Mouse (Mus musculus) embryonic fibroblast, embryonic 13.5 days (primary cell): ENCODE results near the gene Zswim3. TPM values are rescaled to one million over a fixed set of nuclear protein-coding genes. Genes with fewer than 3 reads are reported as not detected.
"Not testable (repeated sequence)": the region's sequence is repeated elsewhere in the genome, so short reads cannot be mapped to it uniquely, and the experiment has no call there.

Source experiments
- H3K27ac ChIP-seq: 2 replicates; pipeline ENCODE4 v1.5.1; 2012; ENCODE audit warnings: low read length, control low read depth, inconsistent platforms; ENCODE audit not compliant: insufficient read depth
- H3K4me1 ChIP-seq: 2 replicates; pipeline ENCODE4 v1.6.1; 2011; ENCODE audit warnings: low read length; ENCODE audit not compliant: control insufficient read depth, insufficient read depth
- H3K4me3 ChIP-seq: 2 replicates; pipeline ENCODE4 v1.5.1; 2011; ENCODE audit warnings: mild to moderate bottlenecking, control low read depth, low read length; ENCODE audit not compliant: insufficient read depth
- CTCF ChIP-seq: IDR thresholded peaks from 2 replicates; pipeline ENCODE4 v1.5.1; 2011; ENCODE audit warnings: mild to moderate bottlenecking, control low read depth, low read length, moderate library complexity, borderline replicate concordance; ENCODE audit not compliant: insufficient read depth
- POLR2A ChIP-seq: IDR thresholded peaks from 2 replicates; pipeline ENCODE4 v1.6.1; 2011; ENCODE audit warnings: low read depth, mild to moderate bottlenecking, control low read depth, low read length, moderate library complexity
- polyA plus RNA-seq: library from polyadenylated mRNA; stranded (reverse); fragments of >200 nt; gene quantifications from 2 replicates; pipeline ENCODE4 v1.2.4, GENCODE M21; 2011; ENCODE audit warnings: low read depth; ENCODE audit not compliant: missing spikeins, insufficient read length

The Zswim3 gene
- polyA plus RNA-seq, 1 experiment: 3.7 TPM

GRCm38 (mm10) chr2:164861094-164861493 is 56.2 kb downstream of the Zswim3 start:
- Histone ChIP-seq H3K4me3 (no peak overlapping the region), H3K27ac (no peak overlapping the region), H3K4me1 (peaks cover 12% of the 10 kb centered on the region)
- TF ChIP-seq POLR2A: no peak

GRCm38 (mm10) chr2:164862179-164862861 is 57.4 kb downstream of the Zswim3 start:
- no peak for TF ChIP-seq POLR2A
- TF ChIP-seq CTCF: no peak
- Histone ChIP-seq H3K4me3 (no peak overlapping the region), H3K4me1 (peaks cover 12% of the 10 kb centered on the region), H3K27ac (peak overlapping the region; percentile 29; the same call in 1 of the 2 replicates)

- not testable (repeated sequence) for H3K4me3 ChIP-seq, H3K27ac ChIP-seq
- peaks cover 12% of the 10 kb centered on the region for H3K4me1 ChIP-seq
Measured at GRCm38 (mm10) chr2:164863411-164863810, 58.5 kb downstream of the Zswim3 start.

- H3K27ac ChIP-seq: no peak overlapping the region
- no peak for TF ChIP-seq POLR2A
- TF ChIP-seq CTCF: no peak
- H3K4me3 ChIP-seq: no peak overlapping the region
- peaks cover 12% of the 10 kb centered on the region for H3K4me1 ChIP-seq
Measured at GRCm38 (mm10) chr2:164864593-164864992, 59.7 kb downstream of the Zswim3 start.

- no peak overlapping the region for H3K27ac ChIP-seq
- H3K4me1 ChIP-seq: peaks cover 7% of the 10 kb centered on the region
- no peak overlapping the region for H3K4me3 ChIP-seq
- TF ChIP-seq POLR2A: no peak
- TF ChIP-seq CTCF: no peak
Measured at GRCm38 (mm10) chr2:164866741-164867551, 62.0 kb downstream of the Zswim3 start.

- no peak overlapping the region for H3K27ac ChIP-seq
- H3K4me1 ChIP-seq: peaks cover 6% of the 10 kb centered on the region
Measured at GRCm38 (mm10) chr2:164867566-164867965, 62.7 kb downstream of the Zswim3 start.

GRCm38 (mm10) chr2:164868491-164868890 is 63.6 kb downstream of the Zswim3 start:
- H3K4me3 ChIP-seq: no peak overlapping the region
- peaks cover 4% of the 10 kb centered on the region for H3K4me1 ChIP-seq
- no peak overlapping the region for H3K27ac ChIP-seq
- TF ChIP-seq POLR2A: no peak
- TF ChIP-seq CTCF: no peak

More at GRCm38 (mm10) chr2:164867566-164867965, 62.7 kb downstream of the Zswim3 start:
- TF ChIP-seq POLR2A: no peak
- peak; percentile 26; the same call in 1 of the 2 replicates for TF ChIP-seq CTCF
- H3K4me3 ChIP-seq: no peak overlapping the region

Other genes starting within 250 kb of the Zswim3 start
- gene Wfdc2, start 242.7 kb upstream of the Zswim3 start, polyA plus RNA-seq: not detected in 2 replicates
- not detected in 2 replicates for gene Spint3, start 231.6 kb upstream of the Zswim3 start, polyA plus RNA-seq
- gene Wfdc6a, start 219.7 kb upstream of the Zswim3 start, polyA plus RNA-seq: not detected in 2 replicates
- not detected in 2 replicates for gene Eppin, start 211.5 kb upstream of the Zswim3 start, polyA plus RNA-seq
- gene Wfdc6b, start 191.6 kb upstream of the Zswim3 start, polyA plus RNA-seq: not detected in 2 replicates
- gene Wfdc8, start 191.5 kb upstream of the Zswim3 start, polyA plus RNA-seq: not detected in 2 replicates
- gene Wfdc16, start 166.3 kb upstream of the Zswim3 start, polyA plus RNA-seq: not detected in 2 replicates
- not detected in 2 replicates for gene Wfdc10, start 149.1 kb upstream of the Zswim3 start, polyA plus RNA-seq
- not detected in 2 replicates for gene Wfdc9, start 148.5 kb upstream of the Zswim3 start, polyA plus RNA-seq
- not detected in 2 replicates for gene Wfdc11, start 131.0 kb upstream of the Zswim3 start, polyA plus RNA-seq
- gene Wfdc13, start 120.0 kb upstream of the Zswim3 start, polyA plus RNA-seq: not detected in 2 replicates
- gene Spint4, start 106.6 kb upstream of the Zswim3 start, polyA plus RNA-seq: not detected in 2 replicates
- not detected in 2 replicates for gene Spint5, start 89.8 kb upstream of the Zswim3 start, polyA plus RNA-seq
- gene Wfdc3, start 59.2 kb upstream of the Zswim3 start, polyA plus RNA-seq: not detected in 2 replicates
- 28.7 and 30.8 TPM in 2 replicates for gene Dnttip1, start 59.1 kb upstream of the Zswim3 start, polyA plus RNA-seq
- gene Ube2c, start 35.2 kb upstream of the Zswim3 start, polyA plus RNA-seq: 101 and 146 TPM in 2 replicates
- not detected in 2 replicates for gene Tnnc2, start 25.1 kb upstream of the Zswim3 start, polyA plus RNA-seq
- gene Snx21, start 19.3 kb upstream of the Zswim3 start, polyA plus RNA-seq: 14.4 and 18.2 TPM in 2 replicates
- 12.1 and 13.5 TPM in 2 replicates for gene Acot8, start 216 bp upstream of the Zswim3 start, polyA plus RNA-seq
- gene Zswim1, start 17.6 kb downstream of the Zswim3 start, polyA plus RNA-seq: 10.1 and 12.5 TPM in 2 replicates
- not detected in 2 replicates for gene Spata25, start 23.4 kb downstream of the Zswim3 start, polyA plus RNA-seq
- 250 and 288 TPM in 2 replicates for gene Ctsa, start 27.8 kb downstream of the Zswim3 start, polyA plus RNA-seq
- gene Neurl2, start 28.4 kb downstream of the Zswim3 start, polyA plus RNA-seq: 5.0 and 7.4 TPM in 2 replicates
- 26.5 and 39.5 TPM in 2 replicates for gene Pltp, start 52.6 kb downstream of the Zswim3 start, polyA plus RNA-seq
- 18.2 and 18.3 TPM in 2 replicates for gene Pcif1, start 74.2 kb downstream of the Zswim3 start, polyA plus RNA-seq
- 11.0 and 11.9 TPM in 2 replicates for gene Zfp335, start 106.7 kb downstream of the Zswim3 start, polyA plus RNA-seq
- gene Mmp9, start 135.7 kb downstream of the Zswim3 start, polyA plus RNA-seq: 8.0 and 8.1 TPM in 2 replicates
- 0.55 and 1.4 TPM in 2 replicates for gene Slc12a5, start 155.7 kb downstream of the Zswim3 start, polyA plus RNA-seq
- gene Ncoa5, start 229.8 kb downstream of the Zswim3 start, polyA plus RNA-seq: 28.4 and 33.5 TPM in 2 replicates